Mouse (Mus musculus): ENCODE measurements around the gene Zdhhc11. TPM values are rescaled to one million over a fixed set of nuclear protein-coding genes. Genes with fewer than 3 reads are reported as not detected.
A peak's percentile ranks its signal among the peaks of the same experiment; 100 is the strongest.
"Not testable (repeated sequence)": the region's sequence is repeated elsewhere in the genome, so short reads cannot be mapped to it uniquely, and the experiment has no call there.

The Zdhhc11 gene
- polyA plus RNA-seq, 1 experiment: not detected

GRCm38 (mm10) chr13:74008948-74009718 is 45.5 kb downstream of the Zdhhc11 start, which contains the start of gene Tppp:
Gene Tppp (plus strand): TSS chr13:74009407.
- Histone ChIP-seq H3K36me3 (ENCODE audit: control insufficient read depth, insufficient read depth, low read length, poor library complexity, severe bottlenecking) (no peaks in the 10 kb centered on the region), H3K4me3 (ENCODE audit: low read depth, low read length) (peak within 1 kb of the TSS; percentile 74), H3K9me3 (replicated peaks; ENCODE audit: control insufficient read depth, insufficient read depth, low read length, poor library complexity, severe bottlenecking) (no peaks in the 10 kb centered on the region), H3K27me3 (ENCODE audit: control insufficient read depth, insufficient read depth, low read length, poor library complexity, severe bottlenecking) (no peaks in the 10 kb centered on the region), H3K4me1 (ENCODE audit: control insufficient read depth, insufficient read depth, low read length) (no peaks in the 10 kb centered on the region), H3K9ac (ENCODE audit: low read depth, poor library complexity, severe bottlenecking) (no peak within 1 kb of the TSS), H3K27ac (ENCODE audit: insufficient read depth, low read length) (no peak within 1 kb of the TSS)
- TF ChIP-seq EP300 (IDR thresholded peaks at IDR 0.05; ENCODE audit: insufficient read depth, low read depth, low read length): no peak
- no peak for TF ChIP-seq POLR2A (IDR thresholded peaks at IDR 0.05; ENCODE audit: insufficient read depth, low read length)
- no peak for TF ChIP-seq CTCF (IDR thresholded peaks at IDR 0.05; ENCODE audit: low read depth, low read length)

DNA sequence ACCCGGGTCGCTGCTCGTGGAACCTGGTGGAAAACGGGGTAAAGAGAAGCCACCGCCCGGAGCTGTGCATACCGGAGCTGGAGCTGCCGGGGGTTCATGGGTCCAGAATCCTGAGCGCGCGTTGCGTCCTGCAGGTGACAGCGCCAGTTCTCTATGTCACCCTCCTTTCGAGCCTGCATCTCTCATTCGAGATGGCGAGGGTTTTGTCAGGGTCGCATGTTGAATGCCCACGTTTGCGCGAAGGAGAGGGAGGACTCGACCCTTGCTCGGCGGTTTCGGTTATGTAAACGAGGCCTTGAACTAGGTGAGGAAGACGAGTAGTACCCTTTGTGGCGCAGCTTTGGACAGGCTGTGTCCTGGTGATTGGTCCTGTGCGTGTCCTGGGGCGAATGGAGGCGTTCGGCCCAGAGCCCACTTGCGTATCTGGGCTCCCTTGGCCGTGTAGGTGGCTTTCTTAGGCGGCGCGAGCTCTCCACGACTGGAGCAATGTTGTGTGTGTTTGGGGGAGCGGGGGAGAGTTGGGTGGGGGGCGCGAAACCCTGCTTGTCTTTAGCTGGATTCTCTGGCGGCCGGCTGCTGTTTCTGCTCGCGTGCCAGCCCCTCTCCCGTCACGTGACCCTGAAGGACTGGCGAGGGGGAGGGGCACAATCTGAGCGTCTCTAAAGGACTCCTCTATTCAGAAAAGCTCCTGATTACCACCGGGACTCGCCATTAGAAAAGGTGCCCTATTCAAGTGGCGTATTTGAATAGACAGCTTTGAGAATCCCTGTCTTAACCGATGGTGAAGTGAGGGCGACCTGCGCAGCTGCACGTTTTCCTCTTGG is 46.4 kb downstream of the Zdhhc11 start:
- TF ChIP-seq CTCF (IDR thresholded peaks at IDR 0.05; ENCODE audit: low read depth, low read length) (no peak), POLR2A (IDR thresholded peaks at IDR 0.05; ENCODE audit: insufficient read depth, low read length) (no peak), EP300 (IDR thresholded peaks at IDR 0.05; ENCODE audit: insufficient read depth, low read depth, low read length) (no peak)
- H3K4me1 ChIP-seq (ENCODE audit: control insufficient read depth, insufficient read depth, low read length): no peaks in the 10 kb centered on the region
- peak overlapping the region; percentile 47 for H3K4me3 ChIP-seq (ENCODE audit: low read depth, low read length)
- H3K36me3 ChIP-seq (ENCODE audit: control insufficient read depth, insufficient read depth, low read length, poor library complexity, severe bottlenecking): no peaks in the 10 kb centered on the region
- H3K27me3 ChIP-seq (ENCODE audit: control insufficient read depth, insufficient read depth, low read length, poor library complexity, severe bottlenecking): no peaks in the 10 kb centered on the region
- no peaks in the 10 kb centered on the region for H3K9me3 ChIP-seq (replicated peaks; ENCODE audit: control insufficient read depth, insufficient read depth, low read length, poor library complexity, severe bottlenecking)
- H3K9ac ChIP-seq (ENCODE audit: low read depth, poor library complexity, severe bottlenecking): no peak overlapping the region
- H3K27ac ChIP-seq (ENCODE audit: insufficient read depth, low read length): no peak overlapping the region

GRCm38 (mm10) chr13:74010678-74011077 is 47.0 kb downstream of the Zdhhc11 start:
- no peaks in the 10 kb centered on the region for H3K27me3 ChIP-seq (ENCODE audit: control insufficient read depth, insufficient read depth, low read length, poor library complexity, severe bottlenecking)

GRCm38 (mm10) chr13:74015908-74016307 is 52.3 kb downstream of the Zdhhc11 start:
- H3K9ac ChIP-seq (ENCODE audit: low read depth, poor library complexity, severe bottlenecking): no peak overlapping the region
- no peaks in the 10 kb centered on the region for H3K27me3 ChIP-seq (ENCODE audit: control insufficient read depth, insufficient read depth, low read length, poor library complexity, severe bottlenecking)
- no peak overlapping the region for H3K4me3 ChIP-seq (ENCODE audit: low read depth, low read length)
- no peaks in the 10 kb centered on the region for H3K4me1 ChIP-seq (ENCODE audit: control insufficient read depth, insufficient read depth, low read length)
- H3K9me3 ChIP-seq (replicated peaks; ENCODE audit: control insufficient read depth, insufficient read depth, low read length, poor library complexity, severe bottlenecking): no peaks in the 10 kb centered on the region
- H3K36me3 ChIP-seq (ENCODE audit: control insufficient read depth, insufficient read depth, low read length, poor library complexity, severe bottlenecking): no peaks in the 10 kb centered on the region
- no peak for TF ChIP-seq POLR2A (IDR thresholded peaks at IDR 0.05; ENCODE audit: insufficient read depth, low read length)
- H3K27ac ChIP-seq (ENCODE audit: insufficient read depth, low read length): no peak overlapping the region

More at GRCm38 (mm10) chr13:74010678-74011077, 47.0 kb downstream of the Zdhhc11 start:
- no peak overlapping the region for H3K4me3 ChIP-seq (ENCODE audit: low read depth, low read length)
- no peak overlapping the region for H3K9ac ChIP-seq (ENCODE audit: low read depth, poor library complexity, severe bottlenecking)
- H3K36me3 ChIP-seq (ENCODE audit: control insufficient read depth, insufficient read depth, low read length, poor library complexity, severe bottlenecking): no peaks in the 10 kb centered on the region
- no peak for TF ChIP-seq EP300 (IDR thresholded peaks at IDR 0.05; ENCODE audit: insufficient read depth, low read depth, low read length)
- TF ChIP-seq CTCF (IDR thresholded peaks at IDR 0.05; ENCODE audit: low read depth, low read length): no peak
- no peak for TF ChIP-seq POLR2A (IDR thresholded peaks at IDR 0.05; ENCODE audit: insufficient read depth, low read length)
- no peaks in the 10 kb centered on the region for H3K9me3 ChIP-seq (replicated peaks; ENCODE audit: control insufficient read depth, insufficient read depth, low read length, poor library complexity, severe bottlenecking)
- no peak overlapping the region for H3K27ac ChIP-seq (ENCODE audit: insufficient read depth, low read length)
- H3K4me1 ChIP-seq (ENCODE audit: control insufficient read depth, insufficient read depth, low read length): no peaks in the 10 kb centered on the region

DNA sequence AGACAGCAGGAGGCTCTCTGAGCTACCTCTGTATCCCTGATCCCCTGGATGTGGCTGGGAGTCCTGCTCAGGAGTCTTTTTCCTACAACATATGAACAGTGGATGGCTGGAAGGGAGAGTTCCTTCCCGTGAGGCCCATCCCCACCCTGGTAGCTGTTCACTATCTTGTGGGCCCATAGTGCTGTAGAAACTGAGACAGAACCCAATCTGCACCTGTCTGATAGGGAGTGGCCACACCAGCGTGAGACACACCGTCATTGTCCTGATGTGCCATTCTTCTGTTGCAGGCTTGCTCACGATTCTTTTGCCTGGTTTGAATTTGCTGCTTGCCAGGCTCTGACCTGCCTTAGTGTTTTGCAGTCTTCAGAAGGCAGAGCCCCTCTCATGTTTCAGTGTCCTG is 53.8 kb downstream of the Zdhhc11 start:
- Histone ChIP-seq H3K4me3 (ENCODE audit: low read depth, low read length) (no peak overlapping the region), H3K27me3 (ENCODE audit: control insufficient read depth, insufficient read depth, low read length, poor library complexity, severe bottlenecking) (no peaks in the 10 kb centered on the region), H3K36me3 (ENCODE audit: control insufficient read depth, insufficient read depth, low read length, poor library complexity, severe bottlenecking) (no peaks in the 10 kb centered on the region), H3K4me1 (ENCODE audit: control insufficient read depth, insufficient read depth, low read length) (no peaks in the 10 kb centered on the region), H3K9me3 (replicated peaks; ENCODE audit: control insufficient read depth, insufficient read depth, low read length, poor library complexity, severe bottlenecking) (no peaks in the 10 kb centered on the region), H3K27ac (ENCODE audit: insufficient read depth, low read length) (no peak overlapping the region), H3K9ac (ENCODE audit: low read depth, poor library complexity, severe bottlenecking) (no peak overlapping the region)
- TF ChIP-seq POLR2A (IDR thresholded peaks at IDR 0.05; ENCODE audit: insufficient read depth, low read length) (no peak), EP300 (IDR thresholded peaks at IDR 0.05; ENCODE audit: insufficient read depth, low read depth, low read length) (no peak), CTCF (IDR thresholded peaks at IDR 0.05; ENCODE audit: low read depth, low read length) (no peak)

- H3K9me3 ChIP-seq (replicated peaks; ENCODE audit: control insufficient read depth, insufficient read depth, low read length, poor library complexity, severe bottlenecking); H3K27ac ChIP-seq (ENCODE audit: insufficient read depth, low read length); H3K4me1 ChIP-seq (ENCODE audit: control insufficient read depth, insufficient read depth, low read length); H3K36me3 ChIP-seq (ENCODE audit: control insufficient read depth, insufficient read depth, low read length, poor library complexity, severe bottlenecking); H3K9ac ChIP-seq (ENCODE audit: low read depth, poor library complexity, severe bottlenecking); H3K4me3 ChIP-seq (ENCODE audit: low read depth, low read length); H3K27me3 ChIP-seq (ENCODE audit: control insufficient read depth, insufficient read depth, low read length, poor library complexity, severe bottlenecking): not testable (repeated sequence)
These were observed 55.4 kb downstream of the Zdhhc11 start for GRCm38 (mm10) chr13:74019006-74019405.

All from ES-Bruce4 (cell line).